Mouse (Mus musculus): ENCODE results near the gene Itgb3. TPM values are rescaled to one million over a fixed set of nuclear protein-coding genes. Genes with fewer than 3 reads are reported as not detected.
A peak's percentile ranks its signal among the peaks of the same experiment; 100 is the strongest.

Gene Itgb3
- total RNA-seq, 2 experiments from 2014 or later, result 2.1 to 2.5 TPM

DNA sequence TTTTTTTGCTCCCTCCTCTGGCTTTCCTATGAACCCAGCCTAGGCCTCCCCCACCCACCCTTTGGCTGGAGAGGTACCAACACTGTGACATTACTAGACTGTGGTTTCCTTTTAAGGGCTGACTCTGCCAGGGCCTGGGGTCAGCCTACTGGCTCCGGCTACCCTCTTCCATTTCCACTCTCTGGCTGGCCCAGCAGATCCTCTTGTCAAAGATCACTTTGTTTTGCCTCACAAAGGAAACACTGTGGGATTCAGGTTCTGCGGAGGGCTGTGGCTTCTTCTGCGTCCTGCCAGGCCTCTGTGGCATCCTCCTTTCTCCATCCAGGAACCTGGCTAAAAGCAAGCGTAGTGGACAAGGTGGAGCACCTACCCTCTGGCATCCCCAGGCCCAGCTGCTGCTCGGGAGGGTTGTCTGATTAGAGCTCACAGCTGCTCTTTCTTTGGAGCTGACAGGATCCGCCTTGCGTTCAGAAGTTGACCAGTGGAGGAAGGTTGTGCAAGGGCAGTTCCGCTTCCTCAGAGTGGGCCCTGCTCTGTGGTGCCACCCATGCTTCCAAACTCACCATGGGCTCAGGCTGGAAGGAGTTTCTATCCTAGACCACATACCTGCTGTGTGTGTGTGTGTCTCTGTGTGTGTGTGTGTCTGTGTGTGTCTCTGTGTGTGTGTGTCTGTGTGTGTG, 39.5 kb downstream of the Itgb3 start:
- DNase-seq (ENCODE audit: low spot score in 2 of 2), result no peak

GRCm38 (mm10) chr11:104648571-104648970, 40.8 kb downstream of the Itgb3 start:
- no peak for DNase-seq (ENCODE audit: low spot score in 2 of 2)

DNA sequence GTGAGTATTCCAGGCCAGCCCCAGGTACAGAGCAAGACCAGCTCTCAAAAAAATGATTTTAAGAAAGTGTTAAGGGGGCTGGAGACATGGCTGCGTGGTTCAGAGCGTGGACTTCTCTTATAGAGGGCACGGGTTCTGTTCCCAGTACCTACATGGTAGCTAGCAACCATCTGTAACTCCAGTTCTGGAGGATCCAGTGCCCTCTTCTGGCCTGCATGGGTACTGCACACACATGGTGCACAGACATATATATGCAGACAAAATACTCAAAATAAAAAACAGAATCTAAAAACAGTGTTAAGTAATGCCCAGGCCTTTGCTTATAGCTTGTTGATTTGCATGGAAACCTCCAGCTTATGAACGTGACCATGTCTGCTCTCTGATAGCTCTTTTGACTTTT, 52.8 kb downstream of the Itgb3 start:
- no peak for DNase-seq (ENCODE audit: low spot score in 2 of 2)

- no peak for DNase-seq (ENCODE audit: low spot score in 2 of 2)
Observed at GRCm38 (mm10) chr11:104661106-104661505, 53.3 kb downstream of the Itgb3 start.

DNA sequence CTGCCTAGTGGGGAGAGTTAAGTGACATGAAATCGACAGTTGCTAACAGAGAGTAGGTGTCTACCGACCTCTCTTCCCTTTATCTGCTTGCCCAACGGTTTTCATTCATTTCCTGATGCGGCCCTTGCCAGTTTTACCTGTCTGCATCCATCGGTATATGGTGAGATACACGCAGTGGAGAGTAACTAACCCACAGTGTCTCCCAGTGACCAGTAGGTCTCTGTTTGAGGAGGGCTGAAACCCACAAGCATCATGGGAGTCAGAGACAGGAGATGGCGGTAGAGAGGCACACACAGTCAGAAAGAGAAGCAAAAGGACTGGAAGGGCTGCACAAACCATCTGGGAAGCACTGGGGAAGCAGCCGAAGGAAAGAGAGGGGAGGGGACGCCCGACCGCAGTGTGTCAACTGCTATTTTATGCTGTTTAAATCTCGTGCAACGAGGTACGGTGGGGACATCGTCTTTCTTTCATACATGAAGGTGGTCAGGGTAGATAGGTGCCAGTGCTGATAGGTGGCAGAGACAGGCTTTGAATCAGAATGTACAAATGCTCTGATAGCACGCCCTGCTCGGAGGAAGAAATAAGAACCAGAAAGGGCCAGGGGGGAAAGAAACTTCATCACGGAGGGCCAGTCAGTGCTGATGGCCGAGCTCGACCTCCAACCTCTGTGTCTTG, 53.9 kb downstream of the Itgb3 start:
- peak; percentile 28 to 37 for DNase-seq (ENCODE audit: low spot score in 2 of 2)

GRCm38 (mm10) chr11:104662573-104662972, 54.8 kb downstream of the Itgb3 start:
- DNase-seq (ENCODE audit: low spot score in 2 of 2), result no peak

DNA sequence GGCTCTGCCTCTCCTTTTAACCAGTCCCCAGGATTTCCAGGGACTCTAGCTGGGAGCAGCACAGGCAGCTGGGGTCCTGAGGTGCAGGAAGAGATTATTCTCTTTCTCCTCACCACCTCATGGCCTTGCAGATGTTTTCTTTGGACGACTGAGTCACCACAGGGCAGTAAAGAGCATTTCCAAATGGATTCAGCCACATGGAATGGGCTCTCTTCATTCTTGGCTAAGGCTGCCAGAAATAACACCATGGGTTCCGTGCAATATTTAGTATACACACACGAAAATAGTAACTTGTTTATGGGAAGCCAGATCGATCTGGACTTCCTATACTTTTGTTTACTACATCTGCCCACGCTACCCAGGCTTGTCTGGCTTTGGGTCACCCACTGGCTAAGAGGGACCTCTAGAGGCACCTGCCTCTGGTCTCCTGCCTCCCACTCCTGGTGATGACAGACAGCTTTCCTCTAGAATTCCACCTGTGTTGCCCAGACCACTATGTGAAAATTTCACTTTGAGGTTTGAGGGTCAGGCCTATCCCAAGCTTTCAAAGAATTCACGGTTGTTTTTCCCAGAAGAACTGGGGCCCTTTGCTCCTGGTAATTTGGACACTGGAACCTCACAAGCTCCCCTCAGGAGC, 55.6 kb downstream of the Itgb3 start:
- no peak for DNase-seq (ENCODE audit: low spot score in 2 of 2)

GRCm38 (mm10) chr11:104663878-104664261, 56.1 kb downstream of the Itgb3 start:
- no peak for DNase-seq (ENCODE audit: low spot score in 2 of 2)

- no peak for DNase-seq (ENCODE audit: low spot score in 2 of 2)
Observed at GRCm38 (mm10) chr11:104664441-104664840, 56.6 kb downstream of the Itgb3 start.

- no peak for DNase-seq (ENCODE audit: low spot score in 2 of 2)
Observed at GRCm38 (mm10) chr11:104667399-104667798, 59.6 kb downstream of the Itgb3 start.

DNA sequence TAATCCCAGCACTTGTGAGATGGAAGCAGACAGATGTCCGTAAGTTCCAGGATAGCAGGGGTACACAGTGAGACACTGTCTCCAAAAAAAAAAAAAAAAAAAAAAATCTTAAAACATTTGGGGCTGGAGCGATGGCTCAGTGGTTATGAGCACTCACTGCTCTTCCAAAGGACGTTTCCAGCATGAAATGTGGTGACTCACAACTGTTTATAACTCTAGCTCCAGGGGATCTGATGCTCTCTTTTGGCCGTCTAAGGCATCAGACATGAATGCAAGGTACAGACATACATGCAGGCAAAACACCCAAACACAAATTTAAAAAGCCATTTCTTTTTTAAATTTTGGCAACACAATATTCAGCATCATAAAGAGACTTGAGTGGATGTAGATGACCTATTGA, 65.6 kb downstream of the Itgb3 start:
- DNase-seq (ENCODE audit: low spot score in 2 of 2), result no peak

- no peak for DNase-seq (ENCODE audit: low spot score in 2 of 2)
Observed at GRCm38 (mm10) chr11:104674768-104675167, 67.0 kb downstream of the Itgb3 start.

DNA sequence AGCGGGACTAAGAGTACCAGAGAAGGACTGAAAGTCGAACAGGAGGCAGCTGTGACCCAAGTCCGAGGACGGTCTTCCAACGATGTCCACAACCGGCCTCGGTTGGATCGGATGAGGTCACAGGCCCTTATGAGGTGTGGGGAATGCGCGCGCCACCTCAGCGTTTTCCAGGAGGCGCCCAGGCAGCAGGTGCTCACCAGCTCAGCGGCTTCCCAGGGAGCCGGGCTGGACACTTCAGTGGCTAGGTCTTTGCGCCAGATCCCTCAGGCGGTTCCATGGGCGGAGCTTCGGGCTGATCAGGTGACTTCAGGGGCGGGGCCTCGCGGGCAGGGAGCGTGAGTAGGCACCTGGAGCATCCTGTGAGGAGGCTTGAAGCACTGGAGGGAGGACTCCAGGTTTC, 77.7 kb downstream of the Itgb3 start, which contains the start of gene Gm11639:
Gm11639 (plus strand) TSS at position 160 of the 400 bp plus-strand sequence.
- no peak for DNase-seq (ENCODE audit: low spot score in 2 of 2)

- peak in 1 of 2 experiments; percentile 24 for DNase-seq (ENCODE audit: low spot score in 2 of 2)
Observed at GRCm38 (mm10) chr11:104693235-104693634, 85.4 kb downstream of the Itgb3 start.

DNA sequence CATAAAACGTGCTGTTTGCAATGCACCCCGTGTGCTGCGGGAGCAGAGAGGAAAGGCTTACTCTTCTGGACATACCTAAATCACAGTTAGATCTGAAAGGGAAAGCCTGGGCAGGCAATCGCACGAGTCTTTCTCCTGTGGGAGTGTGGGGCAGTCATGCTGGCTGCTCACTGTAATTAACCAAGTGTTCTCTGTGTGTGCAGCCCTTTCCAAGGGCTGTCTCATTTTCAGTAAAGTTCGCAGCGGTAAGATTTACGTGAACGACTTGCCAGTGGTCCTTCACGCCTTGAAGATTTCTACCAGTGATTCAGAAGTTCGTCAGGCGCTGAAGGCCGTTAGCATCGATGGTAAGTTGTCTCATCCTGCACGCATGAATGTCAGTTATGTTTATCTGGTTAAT, 96.3 kb downstream of the Itgb3 start:
- DNase-seq (ENCODE audit: low spot score in 2 of 2), result no peak

DNA sequence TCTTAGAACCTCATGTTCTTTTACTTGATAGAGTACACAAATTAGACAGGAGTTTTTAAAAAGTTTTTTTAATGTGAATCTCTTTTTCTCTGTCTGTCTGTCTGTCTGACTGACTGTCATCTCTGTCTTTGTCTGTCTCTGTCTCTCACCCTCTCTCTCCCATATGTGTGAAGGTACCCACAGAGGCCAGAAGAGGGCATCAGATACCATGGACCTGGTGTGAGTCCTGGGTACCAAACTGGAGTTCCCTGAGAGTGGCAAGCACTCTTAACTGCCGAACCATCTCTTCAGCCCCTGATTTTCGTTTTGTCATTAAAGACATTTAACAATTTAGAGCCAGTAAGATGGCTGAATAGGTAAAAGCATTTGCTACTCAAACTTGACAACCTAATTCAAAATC, 99.3 kb downstream of the Itgb3 start:
- DNase-seq (ENCODE audit: low spot score in 2 of 2), result no peak

Other genes starting within 250 kb of the Itgb3 start
- gene Kansl1, start 139.1 kb upstream of the Itgb3 start, total RNA-seq (2021), result 10 to 100 TPM; 59.5 to 63.1 TPM
- gene Cdc27, start 57.4 kb upstream of the Itgb3 start, total RNA-seq (2021), result 10 to 100 TPM; 64.6 to 65.4 TPM
- gene Myl4, start 57.3 kb upstream of the Itgb3 start, total RNA-seq (2021), result 1 to 10 TPM; 3.6 to 4.9 TPM
- gene Gm11639, start 77.7 kb downstream of the Itgb3 start, total RNA-seq (2021), result under 1 TPM; 0.46 to 0.48 TPM